Mouse (Mus musculus) lung, embryonic 15.5 days (tissue): ENCODE measurements around the gene Adck1. TPM values are rescaled to one million over a fixed set of nuclear protein-coding genes. Genes with fewer than 3 reads are reported as not detected.
"Not testable (repeated sequence)": the region's sequence is repeated elsewhere in the genome, so short reads cannot be mapped to it uniquely, and the experiment has no call there.

ENCODE experiments used
- ATAC-seq: fragments of 200-750 bp; cut with Nextera tagmentation; 2 replicates; pipeline ENCODE4 v1.8.0; 2017; ENCODE audit warnings: moderate number of reproducible peaks, borderline replicate concordance; ENCODE audit not compliant: low FRiP score, low TSS enrichment; ENCODE audit errors: extremely low read depth
- H3K27ac ChIP-seq: fragments of 300-500 bp; sonication (generic); 2 replicates; pipeline ENCODE4 v1.5.1; 2015; ENCODE audit warnings: moderate library complexity, mild to moderate bottlenecking, inconsistent platforms
- H3K27me3 ChIP-seq: fragments of 300-500 bp; sonication (generic); 2 replicates; pipeline ENCODE4 v1.6.1; 2015; ENCODE audit warnings: inconsistent platforms
- H3K36me3 ChIP-seq: fragments of 300-500 bp; sonication (generic); 2 replicates; pipeline ENCODE4 v1.6.1; 2015; ENCODE audit warnings: inconsistent platforms
- H3K4me1 ChIP-seq: fragments of 300-500 bp; sonication (generic); 2 replicates; pipeline ENCODE4 v1.6.1; 2015; ENCODE audit warnings: inconsistent platforms
- H3K4me2 ChIP-seq: fragments of 300-500 bp; sonication (generic); 2 replicates; pipeline ENCODE4 v1.6.1; 2015; ENCODE audit warnings: inconsistent platforms, mild to moderate bottlenecking, moderate library complexity
- H3K4me3 ChIP-seq: fragments of 300-500 bp; sonication (generic); 2 replicates; pipeline ENCODE4 v1.5.1; 2015; ENCODE audit warnings: mild to moderate bottlenecking, inconsistent platforms
- H3K9ac ChIP-seq: fragments of 300-500 bp; sonication (generic); 2 replicates; pipeline ENCODE4 v1.6.1; 2015; ENCODE audit warnings: inconsistent platforms
- H3K9me3 ChIP-seq: fragments of 300-500 bp; sonication (generic); 2 replicates; pipeline ENCODE4 v1.6.1; 2016; ENCODE audit warnings: inconsistent platforms
- WGBS: fragments of 180-500 bp; shearing (Covaris S2); methylation state at CpG from one replicate; pipeline ENCODE4 v1.1.7; 2015; 5-methylcytosine and 5-hydroxymethylcytosine counted together
- polyA plus RNA-seq: library from polyadenylated mRNA; unstranded; fragments of >200 nt; fragmentation: Nextera tagmentation; extraction: Ambion mirVana; gene quantifications from 2 replicates; pipeline ENCODE4 v1.2.1, GENCODE M21; 2015

The Adck1 gene
- polyA plus RNA-seq = 18.9 and 19.4 TPM in 2 replicates

DNA sequence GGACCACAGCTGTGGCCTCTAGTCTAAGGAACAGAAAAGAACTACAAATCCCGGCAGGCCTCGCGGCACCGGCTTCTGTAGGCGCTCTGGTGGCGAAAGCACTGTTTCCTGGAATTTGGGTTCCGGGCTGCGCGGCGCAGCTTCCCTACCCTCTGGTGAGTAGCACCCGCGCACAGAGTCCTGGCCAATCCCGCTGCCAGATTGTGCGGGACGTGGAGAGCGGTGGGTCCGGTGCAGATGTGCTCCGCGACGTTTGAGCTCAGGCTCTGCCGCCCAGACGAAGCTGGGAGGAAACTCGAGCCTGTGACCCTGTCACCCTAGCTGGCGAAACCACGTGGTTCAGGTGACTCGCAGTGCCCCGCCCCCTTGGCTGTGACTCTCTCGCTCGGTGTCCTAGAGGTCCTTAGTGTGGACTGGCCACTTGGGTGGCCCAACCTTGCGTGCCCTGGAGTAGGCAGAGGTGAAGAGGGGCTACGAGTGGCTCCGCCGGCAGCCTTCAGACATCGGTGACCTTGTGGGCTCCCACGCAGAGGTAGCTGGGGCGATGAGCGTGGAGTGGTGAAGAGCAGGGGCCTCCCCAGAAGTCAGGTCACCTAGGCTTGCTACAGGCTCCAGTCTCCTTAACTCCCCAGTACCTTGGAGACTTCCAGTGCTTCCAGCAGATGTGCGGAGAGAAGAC is at the start of gene Adck1:
Adck1 (plus strand) TSS at position 114 of the 679 bp plus-strand sequence.
- WGBS = under 1% methylated on average over 38 of the region's 38 CpGs
- H3K4me1 ChIP-seq = peaks cover 7% of the 10 kb centered on the region; the same call in 1 of the 2 replicates
- peak; percentile 95 for ATAC-seq
- no peaks in the 10 kb centered on the region for H3K27me3 ChIP-seq
- peak within 1 kb of the TSS; percentile 70 for H3K27ac ChIP-seq
- H3K4me3 ChIP-seq = peak within 1 kb of the TSS; percentile 85
- peak within 1 kb of the TSS; percentile 60 for H3K9ac ChIP-seq
- peak within 1 kb of the TSS; percentile 86 for H3K4me2 ChIP-seq
- no peaks in the 10 kb centered on the region for H3K36me3 ChIP-seq
- no peaks in the 10 kb centered on the region for H3K9me3 ChIP-seq

DNA sequence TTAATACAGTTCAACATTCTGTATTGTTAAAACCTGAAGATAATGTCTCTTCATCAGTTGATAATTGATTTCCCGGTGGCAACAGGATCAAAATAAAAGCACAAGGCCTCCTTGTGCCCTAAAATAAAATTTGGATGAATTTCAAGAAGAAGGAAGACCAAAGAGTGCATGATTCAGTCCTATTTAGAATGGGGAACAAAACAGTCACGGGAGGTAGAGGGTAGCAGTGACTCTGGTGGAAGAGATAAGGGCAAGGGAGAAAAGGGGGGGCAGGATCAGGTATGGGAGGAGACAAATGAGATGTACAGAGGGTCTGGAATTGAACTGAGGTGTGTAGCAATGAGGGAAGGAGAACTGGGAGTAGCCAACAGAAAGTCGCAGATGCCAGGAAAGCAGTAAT is 45.8 kb upstream of the Adck1 start:
- Histone ChIP-seq H3K27ac (no peak overlapping the region), H3K9ac (no peak overlapping the region), H3K27me3 (no peaks in the 10 kb centered on the region), H3K9me3 (no peaks in the 10 kb centered on the region), H3K4me1 (no peaks in the 10 kb centered on the region), H3K4me2 (no peak overlapping the region), H3K36me3 (no peaks in the 10 kb centered on the region), H3K4me3 (no peak overlapping the region)
- no peak for ATAC-seq
- WGBS = 68% methylated on average over 3 of the region's 3 CpGs

DNA sequence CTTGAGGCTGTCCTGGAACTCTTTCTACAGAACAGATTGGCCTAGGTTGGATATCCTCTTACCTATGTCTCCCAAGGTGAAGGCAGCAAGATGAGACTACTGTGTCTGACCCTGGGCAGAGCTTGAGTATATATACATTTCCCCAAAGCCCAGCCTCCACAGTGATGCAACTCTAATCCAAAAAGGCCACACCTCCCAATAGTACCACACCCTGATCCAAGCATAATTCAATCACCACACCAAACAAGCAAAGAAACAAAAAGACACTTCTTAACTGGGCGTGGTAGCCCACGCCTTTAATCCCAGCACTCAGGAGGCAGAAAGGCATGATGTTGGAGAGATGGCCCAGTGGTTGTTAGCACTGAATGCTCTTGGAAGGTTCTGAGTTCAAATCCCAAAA is 36.4 kb upstream of the Adck1 start, which contains the start of gene Gm5039:
Gm5039 (minus strand) TSS at position 101 of the 400 bp plus-strand sequence.
- H3K4me2 ChIP-seq, H3K27me3 ChIP-seq, H3K36me3 ChIP-seq, H3K9me3 ChIP-seq, H3K9ac ChIP-seq, ATAC-seq, H3K4me3 ChIP-seq, H3K27ac ChIP-seq, H3K4me1 ChIP-seq: not testable (repeated sequence)
- WGBS = 90% methylated on average over 2 of the region's 2 CpGs

DNA sequence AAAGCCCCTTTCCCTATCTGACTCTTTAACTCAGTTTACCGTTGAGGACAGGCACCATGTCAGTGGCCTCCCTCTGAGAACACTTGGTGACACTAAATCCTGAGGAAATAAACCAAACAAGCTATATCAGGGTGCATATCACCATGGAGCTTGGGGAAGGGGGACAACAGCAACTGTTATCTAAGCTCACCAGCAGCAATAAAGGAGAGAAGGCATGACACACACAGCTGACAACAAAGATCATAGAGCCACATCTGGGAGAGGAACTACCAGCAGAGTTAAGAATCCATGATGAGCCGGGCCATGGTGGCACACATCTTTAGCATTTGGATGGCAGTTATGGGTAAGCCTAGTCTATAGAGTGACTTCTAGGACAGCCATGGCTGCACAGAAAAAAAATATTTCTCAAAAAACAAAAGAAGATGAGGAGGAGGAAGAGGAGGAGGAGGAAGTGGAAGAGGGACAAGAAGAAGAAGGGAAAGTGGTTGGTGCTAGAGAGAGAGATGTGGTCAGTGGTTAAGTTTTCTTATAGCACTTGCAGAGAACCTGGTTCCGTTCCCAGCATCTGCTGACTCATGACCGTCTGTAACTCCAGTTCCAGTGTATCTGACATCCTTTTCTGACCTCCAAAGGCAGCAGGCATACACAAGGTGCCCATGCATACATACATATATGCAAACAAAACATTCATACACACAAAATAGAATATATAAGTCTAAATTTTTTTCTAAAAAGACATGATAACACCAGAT is 23.5 kb upstream of the Adck1 start:
- H3K4me3 ChIP-seq, H3K36me3 ChIP-seq, H3K4me1 ChIP-seq, H3K9ac ChIP-seq, H3K9me3 ChIP-seq, ATAC-seq, H3K27ac ChIP-seq, H3K4me2 ChIP-seq, H3K27me3 ChIP-seq: not testable (repeated sequence)
- 63% methylated on average over 4 of the region's 4 CpGs for WGBS

DNA sequence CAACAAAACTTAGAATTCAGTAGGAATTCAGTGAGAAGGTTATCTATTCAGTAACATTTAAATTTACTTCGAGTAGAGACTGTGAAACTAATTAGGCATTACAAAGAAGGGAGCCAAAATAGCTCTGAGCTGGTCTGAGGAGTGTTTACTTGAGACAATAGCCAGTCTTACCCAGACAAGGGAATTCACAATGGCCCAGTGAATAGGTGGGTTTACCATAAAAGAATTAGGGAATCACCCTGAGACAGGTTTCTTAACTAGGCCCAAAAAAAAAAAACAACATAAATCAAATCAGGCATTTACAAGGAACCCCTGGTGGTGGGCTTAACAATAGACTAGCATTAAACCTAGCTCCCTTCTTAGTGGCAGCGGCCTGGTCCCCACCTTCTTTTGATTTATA is 19.1 kb upstream of the Adck1 start:
- not testable (repeated sequence) for H3K36me3 ChIP-seq, ATAC-seq, H3K27me3 ChIP-seq, H3K4me3 ChIP-seq, H3K4me1 ChIP-seq, H3K9me3 ChIP-seq, H3K4me2 ChIP-seq, H3K9ac ChIP-seq, H3K27ac ChIP-seq
- WGBS = 53% methylated on average over 2 of the region's 2 CpGs

DNA sequence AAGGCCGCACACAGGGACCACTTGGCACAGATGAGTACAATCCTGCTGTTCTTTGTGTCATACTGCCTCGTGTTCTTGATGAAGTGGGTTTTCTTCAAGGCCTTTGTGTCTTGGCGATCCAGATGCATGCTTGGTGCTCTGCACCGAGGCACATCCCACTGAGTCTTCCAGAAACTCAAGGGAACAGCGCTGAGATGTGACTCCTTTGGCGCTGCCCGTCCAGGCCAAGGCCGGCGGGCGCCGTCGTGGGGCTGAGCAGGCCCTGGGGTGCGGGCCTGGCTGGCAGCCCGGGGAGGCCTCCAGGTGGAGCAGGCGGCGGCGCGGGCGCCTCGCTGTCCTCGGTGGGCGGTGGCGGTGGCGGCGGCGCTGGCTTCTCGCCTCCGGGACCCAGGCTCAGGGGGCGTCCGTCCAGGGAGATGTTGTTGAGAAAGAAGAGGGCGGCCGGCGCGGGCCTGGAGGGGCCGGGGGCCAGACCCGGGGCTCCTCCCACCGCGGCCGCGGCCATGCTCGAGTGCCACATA is 6.1 kb upstream of the Adck1 start:
- peak; percentile 35 for ATAC-seq
- H3K4me3 ChIP-seq = peak overlapping the region; percentile 31
- no peaks in the 10 kb centered on the region for H3K9me3 ChIP-seq
- H3K4me1 ChIP-seq = no peaks in the 10 kb centered on the region
- H3K4me2 ChIP-seq = peak overlapping the region; percentile 55
- no peak overlapping the region for H3K27ac ChIP-seq
- 15% methylated on average over 40 of the region's 41 CpGs for WGBS
- H3K36me3 ChIP-seq = no peaks in the 10 kb centered on the region
- H3K9ac ChIP-seq = 0 out of 2 replicates have a peak overlapping the region, but pooled peaks have one; percentile 19
- no peaks in the 10 kb centered on the region for H3K27me3 ChIP-seq

DNA sequence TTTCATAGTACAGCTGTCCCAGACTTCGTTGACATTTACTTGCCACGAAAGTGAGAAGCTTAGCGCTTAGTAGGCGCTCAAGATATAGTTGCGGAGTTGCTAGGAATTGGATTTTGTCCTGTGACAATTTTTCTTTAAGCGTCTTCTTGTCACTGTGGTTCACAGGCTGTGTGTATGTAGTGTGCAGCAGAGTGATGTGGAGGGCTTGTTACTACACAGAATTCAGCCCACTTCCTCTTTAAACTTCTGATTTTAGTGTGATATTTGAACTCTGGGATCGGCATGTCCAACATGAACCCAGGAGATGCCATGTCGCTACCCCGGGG is 729 bp downstream of the Adck1 start:
- no peak overlapping the region for H3K27ac ChIP-seq
- peaks cover 7% of the 10 kb centered on the region; the same call in 1 of the 2 replicates for H3K4me1 ChIP-seq
- WGBS = 41% methylated on average over 9 of the region's 9 CpGs
- no peaks in the 10 kb centered on the region for H3K9me3 ChIP-seq
- peak overlapping the region; percentile 60 for H3K9ac ChIP-seq
- H3K27me3 ChIP-seq = no peaks in the 10 kb centered on the region
- H3K36me3 ChIP-seq = no peaks in the 10 kb centered on the region
- H3K4me3 ChIP-seq = peak overlapping the region; percentile 85
- ATAC-seq = no peak
- peak overlapping the region; percentile 86 for H3K4me2 ChIP-seq

DNA sequence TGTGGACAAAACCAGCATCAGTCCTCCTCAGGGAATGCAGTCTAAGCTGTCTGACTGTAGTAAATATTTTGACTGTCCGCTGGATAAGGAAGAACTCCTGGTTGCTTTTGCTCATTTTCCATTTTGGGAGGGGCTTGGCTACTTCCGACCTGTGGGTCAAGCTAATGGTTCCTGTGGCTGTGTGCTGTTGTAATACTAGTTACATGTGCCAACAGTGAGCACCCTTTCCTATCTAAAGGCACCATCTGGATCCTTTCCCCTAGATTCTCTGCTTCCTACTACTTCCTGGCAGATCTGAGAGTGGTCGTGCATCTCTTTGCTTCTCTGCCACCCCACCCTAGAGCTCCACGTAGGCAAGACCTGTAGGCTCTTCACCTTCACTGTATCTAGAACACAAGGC is 7.3 kb downstream of the Adck1 start:
- no peak overlapping the region for H3K9ac ChIP-seq
- H3K36me3 ChIP-seq = no peaks in the 10 kb centered on the region
- no peaks in the 10 kb centered on the region for H3K27me3 ChIP-seq
- H3K4me3 ChIP-seq = no peak overlapping the region
- H3K4me1 ChIP-seq = no peaks in the 10 kb centered on the region
- no peak for ATAC-seq
- H3K4me2 ChIP-seq = no peak overlapping the region
- H3K27ac ChIP-seq = no peak overlapping the region
- 77% methylated on average over 4 of the region's 4 CpGs for WGBS
- no peaks in the 10 kb centered on the region for H3K9me3 ChIP-seq

DNA sequence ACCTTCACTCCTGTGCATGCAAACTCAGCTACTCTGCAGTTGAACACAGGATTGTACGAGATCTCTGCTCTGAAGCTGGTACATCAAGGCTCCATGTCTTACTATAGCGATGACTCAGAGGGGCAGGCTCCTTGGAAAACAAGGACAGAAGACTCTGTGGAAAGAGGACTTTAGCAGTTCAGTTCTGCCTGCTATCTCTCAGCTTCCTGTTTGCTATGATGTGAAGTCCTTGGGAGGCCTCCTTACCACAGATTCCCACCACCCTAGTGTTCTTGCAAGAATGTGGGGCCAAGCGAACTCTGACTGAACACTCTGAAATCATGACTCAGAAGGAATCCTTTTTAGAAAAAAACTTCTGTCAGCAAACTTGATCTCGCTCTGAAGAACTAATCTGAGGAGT is 8.3 kb downstream of the Adck1 start:
- H3K27ac ChIP-seq = no peak overlapping the region

DNA sequence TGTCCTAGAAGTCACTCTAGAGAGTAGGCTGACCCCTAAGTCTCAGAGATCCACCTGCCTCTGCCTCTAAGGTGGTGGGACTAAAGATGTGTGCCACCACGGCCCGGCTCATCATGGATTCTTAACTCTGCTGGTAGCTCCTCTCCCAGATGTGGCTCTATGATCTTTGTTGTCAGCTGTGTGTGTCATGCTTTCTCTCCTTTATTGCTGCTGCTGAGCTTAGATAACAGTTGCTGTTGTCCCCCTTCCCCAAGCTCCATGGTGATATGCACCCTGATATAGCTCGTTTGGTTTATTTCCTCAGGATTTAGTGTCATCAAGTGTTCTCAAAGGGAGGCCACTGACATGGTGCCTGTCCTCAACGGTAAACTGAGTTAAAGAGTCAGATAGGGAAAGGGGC is 9.3 kb downstream of the Adck1 start:
- not testable (repeated sequence) for H3K27ac ChIP-seq, H3K9me3 ChIP-seq, H3K9ac ChIP-seq, H3K4me3 ChIP-seq, ATAC-seq, H3K27me3 ChIP-seq, H3K4me1 ChIP-seq, H3K4me2 ChIP-seq, H3K36me3 ChIP-seq
- 71% methylated on average over 4 of the region's 4 CpGs for WGBS

More for the DNA sequence above, 8.3 kb downstream of the Adck1 start:
- H3K36me3 ChIP-seq = no peaks in the 10 kb centered on the region
- H3K9me3 ChIP-seq = no peaks in the 10 kb centered on the region
- H3K9ac ChIP-seq = no peak overlapping the region
- H3K4me1 ChIP-seq = no peaks in the 10 kb centered on the region
- no peak overlapping the region for H3K4me2 ChIP-seq
- WGBS = 77% methylated on average over 4 of the region's 4 CpGs
- no peak for ATAC-seq
- no peaks in the 10 kb centered on the region for H3K27me3 ChIP-seq
- H3K4me3 ChIP-seq = no peak overlapping the region

DNA sequence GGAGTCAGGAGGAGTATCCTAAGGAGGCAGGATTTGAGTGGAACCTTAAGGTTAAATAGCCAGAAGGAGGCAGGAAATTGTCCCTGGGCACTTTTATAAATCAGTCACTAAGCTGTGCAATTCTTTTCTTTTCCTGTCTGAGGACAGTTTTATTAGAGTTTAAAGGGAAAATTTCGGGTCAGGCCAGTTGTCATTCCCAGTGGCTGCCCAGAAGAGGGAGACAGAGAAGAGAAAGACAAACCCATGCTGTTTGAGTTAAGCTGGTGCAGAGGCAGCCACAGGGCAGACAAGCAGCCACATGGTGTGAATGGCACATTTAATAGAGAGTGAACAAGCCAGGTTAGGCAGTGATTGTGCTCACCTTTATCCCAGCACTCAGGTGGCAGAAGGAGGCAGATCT is 10.0 kb downstream of the Adck1 start:
- not testable (repeated sequence) for H3K4me2 ChIP-seq, H3K4me1 ChIP-seq, ATAC-seq, H3K4me3 ChIP-seq, H3K9ac ChIP-seq, H3K36me3 ChIP-seq, H3K27me3 ChIP-seq, H3K9me3 ChIP-seq, H3K27ac ChIP-seq
- 7% methylated on average over 1 of the region's 1 CpGs for WGBS

DNA sequence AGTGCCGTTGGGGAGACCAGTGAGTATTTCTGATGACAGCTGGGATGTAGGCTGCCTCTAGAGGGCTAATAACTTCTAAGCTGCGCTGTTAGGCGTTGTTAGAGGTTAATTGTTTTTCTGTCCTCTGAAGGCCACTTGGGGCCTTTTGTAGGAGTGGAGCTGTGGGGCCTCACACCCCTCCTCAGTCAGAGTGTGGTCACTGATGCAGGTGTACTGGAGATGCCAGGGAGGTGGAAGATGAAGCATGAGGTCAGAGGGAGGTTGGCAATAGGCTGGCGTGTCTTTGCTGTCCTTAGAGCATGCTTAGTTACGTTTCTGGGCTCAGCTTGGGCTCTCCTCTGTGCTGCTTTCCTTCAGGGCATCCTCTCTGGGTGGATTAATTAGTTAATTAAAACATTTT is 11.7 kb downstream of the Adck1 start:
- ATAC-seq = peak; percentile 39; the same call in 1 of the 2 replicates
- H3K27me3 ChIP-seq = no peaks in the 10 kb centered on the region
- 57% methylated on average over 5 of the region's 5 CpGs for WGBS

More for the DNA sequence above, 11.7 kb downstream of the Adck1 start:
- Histone ChIP-seq H3K9me3 (no peaks in the 10 kb centered on the region), H3K4me2 (no peak overlapping the region), H3K4me1 (no peaks in the 10 kb centered on the region), H3K9ac (no peak overlapping the region), H3K27ac (no peak overlapping the region), H3K36me3 (no peaks in the 10 kb centered on the region), H3K4me3 (no peak overlapping the region)
